Mouse (Mus musculus): Measurements from ENCODE around the gene Slc16a10. TPM values are rescaled to one million over a fixed set of nuclear protein-coding genes. Genes with fewer than 3 reads are reported as not detected.

Gene Slc16a10
- polyA plus RNA-seq, 1 experiment from 2014 or later, result 2.2 TPM

- ATAC-seq, result no peak
- WGBS, result 87% methylated on average over 2 of the region's 2 CpGs
Observed at GRCm38 (mm10) chr10:40161236-40161635, 19.2 kb upstream of the Slc16a10 start.

GRCm38 (mm10) chr10:40152550-40152857 lies 10.4 kb upstream of the Slc16a10 start:
- no peak for ATAC-seq
- Histone ChIP-seq H3K4me3 (replicated peaks; ENCODE audit: low read length) (no peak overlapping the region), H3K27ac (ENCODE audit: low read length) (no peak overlapping the region), H3K9ac (replicated peaks; ENCODE audit: low read depth, low read length) (no peak overlapping the region), H3K27me3 (replicated peaks; ENCODE audit: control insufficient read depth, insufficient read depth, low read length) (no peaks in the 10 kb centered on the region), H3K4me1 (replicated peaks; ENCODE audit: control insufficient read depth, insufficient read depth, low read length) (no peaks in the 10 kb centered on the region), H3K36me3 (ENCODE audit: control insufficient read depth, insufficient read depth) (no peaks in the 10 kb centered on the region), H3K4me2 (ENCODE audit: low read length) (no peak overlapping the region), H3K9me3 (ENCODE audit: control insufficient read depth, low read length) (no peaks in the 10 kb centered on the region)
- 65% methylated on average over 4 of the region's 4 CpGs for WGBS

More at GRCm38 (mm10) chr10:40161236-40161635, 19.2 kb upstream of the Slc16a10 start:
- Histone ChIP-seq H3K4me1 (replicated peaks; ENCODE audit: control insufficient read depth, insufficient read depth, low read length) (no peaks in the 10 kb centered on the region), H3K27me3 (replicated peaks; ENCODE audit: control insufficient read depth, insufficient read depth, low read length) (no peaks in the 10 kb centered on the region), H3K4me2 (ENCODE audit: low read length) (no peak overlapping the region), H3K9ac (replicated peaks; ENCODE audit: low read depth, low read length) (no peak overlapping the region), H3K27ac (ENCODE audit: low read length) (no peak overlapping the region), H3K36me3 (ENCODE audit: control insufficient read depth, insufficient read depth) (no peaks in the 10 kb centered on the region), H3K4me3 (replicated peaks; ENCODE audit: low read length) (no peak overlapping the region), H3K9me3 (ENCODE audit: control insufficient read depth, low read length) (no peaks in the 10 kb centered on the region)

- WGBS, result 75% methylated on average over 8 of the region's 8 CpGs
- H3K9ac ChIP-seq (replicated peaks; ENCODE audit: low read depth, low read length), result no peak overlapping the region
- ATAC-seq, result no peak
- no peaks in the 10 kb centered on the region for H3K36me3 ChIP-seq (ENCODE audit: control insufficient read depth, insufficient read depth)
- H3K4me1 ChIP-seq (replicated peaks; ENCODE audit: control insufficient read depth, insufficient read depth, low read length), result no peaks in the 10 kb centered on the region
- no peak overlapping the region for H3K27ac ChIP-seq (ENCODE audit: low read length)
- H3K4me3 ChIP-seq (replicated peaks; ENCODE audit: low read length), result no peak overlapping the region
- no peak overlapping the region for H3K4me2 ChIP-seq (ENCODE audit: low read length)
- H3K27me3 ChIP-seq (replicated peaks; ENCODE audit: control insufficient read depth, insufficient read depth, low read length), result no peaks in the 10 kb centered on the region
- H3K9me3 ChIP-seq (ENCODE audit: control insufficient read depth, low read length), result no peaks in the 10 kb centered on the region
Observed at GRCm38 (mm10) chr10:40151852-40152549, 9.9 kb upstream of the Slc16a10 start.

- H3K27me3 ChIP-seq (replicated peaks; ENCODE audit: control insufficient read depth, insufficient read depth, low read length), result no peaks in the 10 kb centered on the region
- 94% methylated on average over 5 of the region's 5 CpGs for WGBS
Observed at GRCm38 (mm10) chr10:40149584-40150145, 7.6 kb upstream of the Slc16a10 start.

DNA sequence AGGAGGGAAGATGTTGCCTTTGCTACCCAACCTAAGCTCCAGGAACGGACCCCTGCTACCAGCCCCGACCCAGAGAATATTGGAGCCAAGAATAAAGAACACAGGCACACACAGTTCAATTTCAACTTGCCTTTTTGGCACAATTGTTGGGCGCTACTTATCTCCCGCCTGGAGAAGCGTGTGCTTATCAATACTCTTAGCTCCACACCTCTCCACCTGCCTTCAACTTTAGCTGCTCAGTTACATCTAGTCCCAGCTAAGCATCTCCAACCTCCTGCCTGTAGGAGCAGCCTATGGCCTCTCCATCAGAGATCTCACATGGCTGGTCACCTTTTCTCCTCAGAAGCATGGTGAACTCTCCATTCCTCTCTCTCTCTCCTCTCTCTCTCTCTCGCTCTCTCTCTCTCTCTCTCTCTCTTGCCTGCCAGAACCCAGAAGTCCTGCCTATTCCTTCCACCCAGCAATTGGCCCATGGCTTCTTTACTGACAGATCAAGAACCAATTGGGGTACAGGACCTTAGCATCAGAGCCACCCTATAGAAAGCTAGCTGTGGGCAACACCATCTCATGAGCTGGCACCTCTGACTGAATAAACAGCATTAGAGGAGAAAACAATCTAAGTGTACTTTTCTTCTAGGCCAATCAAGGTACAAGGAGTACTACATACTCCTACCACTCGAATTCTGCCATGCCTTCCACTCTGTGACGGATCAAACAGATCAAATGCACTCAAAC lies 5.4 kb upstream of the Slc16a10 start:
- H3K4me3 ChIP-seq (replicated peaks; ENCODE audit: low read length), result no peak overlapping the region
- no peak overlapping the region for H3K27ac ChIP-seq (ENCODE audit: low read length)
- H3K4me2 ChIP-seq (ENCODE audit: low read length), result no peak overlapping the region
- whole genome bisulfite sequencing, result 86% methylated on average over 8 of the region's 8 CpGs
- H3K4me1 ChIP-seq (replicated peaks; ENCODE audit: control insufficient read depth, insufficient read depth, low read length), result no peaks in the 10 kb centered on the region
- no peaks in the 10 kb centered on the region for H3K9me3 ChIP-seq (ENCODE audit: control insufficient read depth, low read length)
- H3K27me3 ChIP-seq (replicated peaks; ENCODE audit: control insufficient read depth, insufficient read depth, low read length), result no peaks in the 10 kb centered on the region
- H3K36me3 ChIP-seq (ENCODE audit: control insufficient read depth, insufficient read depth), result no peaks in the 10 kb centered on the region
- no peak for ATAC-seq
- H3K9ac ChIP-seq (replicated peaks; ENCODE audit: low read depth, low read length), result no peak overlapping the region

More at GRCm38 (mm10) chr10:40149584-40150145, 7.6 kb upstream of the Slc16a10 start:
- no peak overlapping the region for H3K4me2 ChIP-seq (ENCODE audit: low read length)
- ATAC-seq, result no peak
- no peak overlapping the region for H3K9ac ChIP-seq (replicated peaks; ENCODE audit: low read depth, low read length)
- no peak overlapping the region for H3K27ac ChIP-seq (ENCODE audit: low read length)
- H3K9me3 ChIP-seq (ENCODE audit: control insufficient read depth, low read length), result no peaks in the 10 kb centered on the region
- H3K36me3 ChIP-seq (ENCODE audit: control insufficient read depth, insufficient read depth), result no peaks in the 10 kb centered on the region
- no peak overlapping the region for H3K4me3 ChIP-seq (replicated peaks; ENCODE audit: low read length)
- H3K4me1 ChIP-seq (replicated peaks; ENCODE audit: control insufficient read depth, insufficient read depth, low read length), result no peaks in the 10 kb centered on the region

- WGBS, result 81% methylated on average over 3 of the region's 3 CpGs
- Histone ChIP-seq H3K4me1 (replicated peaks; ENCODE audit: control insufficient read depth, insufficient read depth, low read length) (peaks cover 3% of the 10 kb centered on the region; the same call in 1 of the 2 replicates), H3K36me3 (ENCODE audit: control insufficient read depth, insufficient read depth) (no peaks in the 10 kb centered on the region), H3K4me2 (ENCODE audit: low read length) (no peak overlapping the region), H3K9me3 (ENCODE audit: control insufficient read depth, low read length) (no peaks in the 10 kb centered on the region), H3K27me3 (replicated peaks; ENCODE audit: control insufficient read depth, insufficient read depth, low read length) (no peaks in the 10 kb centered on the region), H3K27ac (ENCODE audit: low read length) (no peak overlapping the region), H3K9ac (replicated peaks; ENCODE audit: low read depth, low read length) (no peak overlapping the region), H3K4me3 (replicated peaks; ENCODE audit: low read length) (no peak overlapping the region)
- no peak for ATAC-seq
Observed at GRCm38 (mm10) chr10:40146451-40146850, 4.4 kb upstream of the Slc16a10 start.

DNA sequence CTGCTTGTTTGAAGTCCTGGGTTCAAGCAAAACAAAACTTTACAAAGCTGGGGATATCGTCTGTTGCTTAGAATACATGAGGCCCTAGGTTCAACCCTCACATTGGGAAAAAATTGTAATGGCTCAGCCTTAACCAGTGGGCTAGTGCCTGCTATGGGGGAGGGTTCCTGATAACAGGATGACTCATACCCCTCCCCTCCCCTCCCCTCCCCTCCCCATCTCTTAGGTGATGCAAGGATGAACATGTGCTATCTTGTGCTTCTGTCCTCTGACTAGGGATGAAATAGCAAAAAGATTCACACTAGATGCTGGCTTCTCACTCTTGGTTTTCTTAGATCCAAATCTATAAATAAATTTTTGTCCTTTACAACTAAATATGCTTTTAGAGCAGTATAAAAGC lies 2.8 kb upstream of the Slc16a10 start:
- ATAC-seq, result no peak
- WGBS, result 89% methylated on average over 1 of the region's 1 CpGs
- H3K36me3 ChIP-seq (ENCODE audit: control insufficient read depth, insufficient read depth), result no peaks in the 10 kb centered on the region

DNA sequence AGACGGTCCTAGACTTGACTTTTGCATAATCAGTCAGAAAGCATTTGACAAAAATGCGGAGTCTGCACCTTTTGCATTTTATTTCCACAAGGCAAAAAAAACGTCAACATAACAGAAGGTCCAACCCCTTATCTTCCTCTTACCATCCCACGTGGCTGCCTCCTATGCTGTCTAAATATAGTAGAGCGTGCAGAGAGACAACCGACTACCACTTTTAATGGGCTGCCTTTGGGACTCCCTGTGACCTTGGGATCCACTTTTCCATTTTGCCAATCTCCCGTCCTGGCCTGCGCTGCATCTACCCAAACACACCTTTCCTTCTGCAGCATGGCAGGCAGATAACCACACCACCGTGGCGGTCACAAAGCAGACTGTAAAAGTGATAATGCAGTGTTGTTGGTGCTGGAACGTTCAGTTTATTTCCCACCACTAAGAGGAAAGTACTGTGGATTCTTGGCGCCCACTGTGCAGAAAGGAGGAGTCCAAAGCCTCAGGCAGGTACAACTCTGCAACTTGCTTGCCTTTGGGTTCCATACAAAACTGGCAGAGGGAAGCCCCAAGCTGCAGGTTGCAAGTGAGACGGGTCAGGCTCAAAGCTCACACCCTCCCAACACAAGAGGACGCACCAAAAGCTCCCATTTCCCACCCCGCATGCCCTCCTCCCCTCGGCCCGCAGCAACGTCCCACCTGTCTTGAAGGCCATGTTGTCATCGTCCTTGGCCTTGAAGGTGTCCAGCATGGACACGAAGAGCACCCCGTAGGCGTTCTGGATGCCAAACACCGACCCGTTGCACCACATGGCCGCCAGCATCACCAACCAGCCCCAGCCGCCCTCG lies 824 bp downstream of the Slc16a10 start:
- Histone ChIP-seq H3K4me3 (replicated peaks; ENCODE audit: low read length) (peak overlapping the region; percentile 69), H3K36me3 (ENCODE audit: control insufficient read depth, insufficient read depth) (no peaks in the 10 kb centered on the region), H3K27ac (ENCODE audit: low read length) (no peak overlapping the region), H3K27me3 (replicated peaks; ENCODE audit: control insufficient read depth, insufficient read depth, low read length) (0 out of 2 replicates have a peak, but pooled peaks cover 2% of the 10 kb centered on the region), H3K9ac (replicated peaks; ENCODE audit: low read depth, low read length) (peak overlapping the region; percentile 67), H3K4me2 (ENCODE audit: low read length) (peak overlapping the region; percentile 83), H3K4me1 (replicated peaks; ENCODE audit: control insufficient read depth, insufficient read depth, low read length) (peaks cover 3% of the 10 kb centered on the region), H3K9me3 (ENCODE audit: control insufficient read depth, low read length) (no peaks in the 10 kb centered on the region)
- no peak for ATAC-seq
- 28% methylated on average over 27 of the region's 27 CpGs for WGBS

More for the DNA sequence above, 2.8 kb upstream of the Slc16a10 start:
- H3K4me1 ChIP-seq (replicated peaks; ENCODE audit: control insufficient read depth, insufficient read depth, low read length), result peaks cover 3% of the 10 kb centered on the region
- no peak overlapping the region for H3K4me3 ChIP-seq (replicated peaks; ENCODE audit: low read length)
- H3K27me3 ChIP-seq (replicated peaks; ENCODE audit: control insufficient read depth, insufficient read depth, low read length), result 0 out of 2 replicates have a peak, but pooled peaks cover 2% of the 10 kb centered on the region
- no peak overlapping the region for H3K4me2 ChIP-seq (ENCODE audit: low read length)
- H3K9ac ChIP-seq (replicated peaks; ENCODE audit: low read depth, low read length), result no peak overlapping the region
- no peaks in the 10 kb centered on the region for H3K9me3 ChIP-seq (ENCODE audit: control insufficient read depth, low read length)
- H3K27ac ChIP-seq (ENCODE audit: low read length), result no peak overlapping the region

DNA sequence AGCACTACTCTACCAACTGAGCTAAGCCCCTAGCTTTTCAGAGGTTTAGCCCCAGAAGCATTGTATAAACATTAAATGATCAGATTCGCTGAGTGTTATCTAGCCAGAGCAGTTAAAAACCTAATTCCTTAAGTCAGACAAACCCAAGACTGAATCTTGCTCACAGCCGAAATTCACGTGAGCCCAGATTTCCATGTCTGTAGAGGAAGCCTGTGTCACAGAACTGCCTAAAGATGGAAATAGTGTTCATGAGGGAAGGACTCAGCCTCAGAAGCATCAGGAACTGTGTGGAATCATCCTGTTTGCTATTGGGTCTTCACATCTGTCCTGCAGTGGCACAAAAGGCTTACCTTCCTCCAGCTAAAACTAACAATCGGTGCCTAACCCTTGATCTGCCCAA lies 2.4 kb downstream of the Slc16a10 start:
- Histone ChIP-seq H3K4me3 (replicated peaks; ENCODE audit: low read length) (no peak overlapping the region), H3K9me3 (ENCODE audit: control insufficient read depth, low read length) (no peaks in the 10 kb centered on the region), H3K4me1 (replicated peaks; ENCODE audit: control insufficient read depth, insufficient read depth, low read length) (peaks cover 3% of the 10 kb centered on the region), H3K27me3 (replicated peaks; ENCODE audit: control insufficient read depth, insufficient read depth, low read length) (0 out of 2 replicates have a peak, but pooled peaks cover 2% of the 10 kb centered on the region), H3K36me3 (ENCODE audit: control insufficient read depth, insufficient read depth) (no peaks in the 10 kb centered on the region), H3K27ac (ENCODE audit: low read length) (no peak overlapping the region), H3K9ac (replicated peaks; ENCODE audit: low read depth, low read length) (no peak overlapping the region), H3K4me2 (ENCODE audit: low read length) (no peak overlapping the region)
- 92% methylated on average over 4 of the region's 4 CpGs for WGBS
- no peak for ATAC-seq

Data from forebrain, embryonic 16.5 days (tissue).